Mouse (Mus musculus) heart, postnatal 0 days (tissue): ENCODE measurements around the gene Vmn1r90.

Experiments
- CTCF ChIP-seq: IDR thresholded peaks from 2 replicates; pipeline ENCODE4 v1.5.1; 2016; ENCODE audit warnings: antibody characterized with exemption, control low read depth, low read depth
- EP300 ChIP-seq: IDR thresholded peaks from 2 replicates; pipeline ENCODE4 v1.6.1; 2016; ENCODE audit warnings: antibody characterized with exemption, low read depth

- no peak for TF ChIP-seq EP300
- TF ChIP-seq CTCF: no peak
Measured at GRCm38 (mm10) chr7:14522636-14523035, 40.7 kb downstream of the Vmn1r90 start.
